Mouse (Mus musculus) heart, adult 2 months (tissue): ENCODE measurements around the gene Wrap53. TPM values are rescaled to one million over a fixed set of nuclear protein-coding genes. Genes with fewer than 3 reads are reported as not detected.

ENCODE experiments used
- DNase-seq, 2 experiments: peaks; one replicate each; pipeline ENCODE4 v3.0.0; 2021
- H3K27ac ChIP-seq: fragments of 200-600 bp; 2 replicates; pipeline ENCODE4 v1.8.1; 2022
- H3K27me3 ChIP-seq: fragments of 200-500 bp; 2 replicates; pipeline ENCODE4 v1.6.1; 2012; ENCODE audit warnings: mild to moderate bottlenecking, low read length, inconsistent platforms, mixed read lengths; ENCODE audit not compliant: control insufficient read depth, insufficient read depth
- H3K36me3 ChIP-seq: fragments of 200-500 bp; 2 replicates; pipeline ENCODE4 v1.6.1; 2012; ENCODE audit warnings: low read length, inconsistent platforms; ENCODE audit not compliant: control insufficient read depth, insufficient read depth
- H3K4me1 ChIP-seq: fragments of 200-500 bp; 2 replicates; pipeline ENCODE4 v1.6.1; 2011; ENCODE audit warnings: low read length; ENCODE audit not compliant: control insufficient read depth, insufficient read depth
- H3K4me3 ChIP-seq: fragments of 200-600 bp; 2 replicates; pipeline ENCODE4 v1.8.1; 2022
- H3K79me2 ChIP-seq: fragments of 200-500 bp; replicated peaks from 2 replicates; pipeline ENCODE4 v1.6.1; 2012; ENCODE audit warnings: mild to moderate bottlenecking, inconsistent platforms, low read length, moderate library complexity, mixed read lengths; ENCODE audit not compliant: control insufficient read depth, insufficient read depth
- H3K9ac ChIP-seq: fragments of 200-500 bp; 2 replicates; pipeline ENCODE4 v1.6.1; 2012; ENCODE audit warnings: low read depth, mild to moderate bottlenecking, control low read depth, inconsistent platforms, low read length, mixed read lengths
- CTCF ChIP-seq: fragments of 200-600 bp; IDR thresholded peaks from 2 replicates; pipeline ENCODE4 v1.8.1; 2022; ENCODE audit warnings: antibody characterized with exemption, mild to moderate bottlenecking, moderate library complexity
- EP300 ChIP-seq: fragments of 200-500 bp; IDR thresholded peaks from 2 replicates; pipeline ENCODE4 v1.6.1; 2011; ENCODE audit warnings: low read depth, low read length, control low read depth; ENCODE audit not compliant: insufficient read depth
- POLR2A ChIP-seq: fragments of 200-500 bp; IDR thresholded peaks from 2 replicates; pipeline ENCODE4 v1.6.1; 2011; ENCODE audit warnings: mild to moderate bottlenecking, low read depth, low read length, control low read depth; ENCODE audit not compliant: insufficient read depth
- WGBS: fragments of 180-500 bp; shearing (Covaris S2); methylation state at CpG from one replicate; pipeline ENCODE4 v1.1.7; 2018; 5-methylcytosine and 5-hydroxymethylcytosine counted together
- intact Hi-C: fragments of 180-260 bp; cut with DNase I; formaldehyde crosslinking; loops from one replicate; pipeline ENCODE4 v1.15.1; 2025
- polyA plus RNA-seq: library from polyadenylated mRNA; depleted of rRNA; stranded (reverse); fragments of >200 nt; gene quantifications from 2 replicates; pipeline ENCODE4 v1.2.3, GENCODE M21; 2012
- total RNA-seq, 2 experiments: library from RNA; stranded (reverse); gene quantifications; 2 replicates each; pipeline ENCODE4 v1.2.3; 2021

Gene Wrap53
- total and polyA plus RNA-seq, 3 experiments = 5.4 to 10.1 (median 5.6) TPM

- Histone ChIP-seq H3K9ac (no peak overlapping the region), H3K36me3 (no peaks in the 10 kb centered on the region), H3K4me3 (no peak overlapping the region), H3K27me3 (no peaks in the 10 kb centered on the region), H3K79me2 (no peaks in the 10 kb centered on the region), H3K27ac (no peak overlapping the region), H3K4me1 (no peaks in the 10 kb centered on the region)
- DNase-seq = no peak
- intact Hi-C loops = no loop called here
- WGBS = 94% methylated on average over 8 of the region's 8 CpGs
- TF ChIP-seq EP300 (no peak), CTCF (no peak), POLR2A (no peak)
Measured at GRCm38 (mm10) chr11:69590622-69591021, 10.6 kb upstream of the Wrap53 start.

GRCm38 (mm10) chr11:69589207-69589834 lies 9.3 kb upstream of the Wrap53 start:
- intact Hi-C loops = no loop called here
- no peak overlapping the region for H3K9ac ChIP-seq
- H3K27ac ChIP-seq = no peak overlapping the region
- no peaks in the 10 kb centered on the region for H3K79me2 ChIP-seq
- TF ChIP-seq POLR2A (no peak), EP300 (no peak), CTCF (no peak)
- no peaks in the 10 kb centered on the region for H3K27me3 ChIP-seq
- WGBS = 85% methylated on average over 22 of the region's 22 CpGs
- H3K36me3 ChIP-seq = no peaks in the 10 kb centered on the region
- no peak for DNase-seq
- H3K4me1 ChIP-seq = no peaks in the 10 kb centered on the region
- H3K4me3 ChIP-seq = no peak overlapping the region

DNA sequence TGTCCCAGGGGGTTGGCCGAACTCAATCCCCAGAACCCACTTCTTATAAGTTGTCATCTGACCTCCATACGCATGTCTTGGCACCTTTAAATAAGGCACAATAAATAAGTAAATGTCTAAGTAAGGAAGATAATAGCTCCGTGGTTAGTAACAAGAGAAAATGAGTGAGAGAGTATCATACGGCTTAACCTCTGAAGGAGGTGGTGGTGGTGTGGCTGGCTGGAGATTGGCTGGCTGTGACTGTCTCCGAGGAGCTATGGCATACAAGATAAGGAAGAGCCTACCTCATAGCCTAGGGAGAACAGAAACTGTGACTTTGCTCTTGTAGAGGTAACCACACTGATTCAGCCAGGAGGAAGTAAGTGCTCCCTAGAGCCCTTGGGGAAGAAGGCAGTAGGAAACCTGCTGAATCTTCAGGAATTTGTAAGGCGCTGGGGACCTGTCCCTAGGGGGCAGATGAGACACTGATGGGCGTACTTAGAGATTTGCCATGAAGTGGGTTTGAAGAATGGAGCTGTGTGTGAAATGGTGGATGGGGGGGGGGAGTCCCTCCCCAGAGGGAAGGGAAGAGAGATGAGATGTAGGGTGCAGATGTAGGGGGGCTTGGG lies 5.8 kb upstream of the Wrap53 start:
- DNase-seq = no peak
- H3K79me2 ChIP-seq = no peaks in the 10 kb centered on the region; the same call in 1 of the 2 replicates
- intact Hi-C loops = no loop called here
- H3K4me3 ChIP-seq = no peak overlapping the region
- no peak overlapping the region for H3K9ac ChIP-seq
- no peaks in the 10 kb centered on the region for H3K27me3 ChIP-seq
- 60% methylated on average over 7 of the region's 7 CpGs for WGBS
- no peak for TF ChIP-seq CTCF
- no peak for TF ChIP-seq EP300
- TF ChIP-seq POLR2A = no peak
- no peaks in the 10 kb centered on the region for H3K36me3 ChIP-seq
- no peak overlapping the region for H3K27ac ChIP-seq
- peaks cover 4% of the 10 kb centered on the region for H3K4me1 ChIP-seq

- Histone ChIP-seq H3K79me2 (no peaks in the 10 kb centered on the region; the same call in 1 of the 2 replicates), H3K4me3 (no peak overlapping the region), H3K27ac (no peak overlapping the region), H3K27me3 (no peaks in the 10 kb centered on the region), H3K9ac (no peak overlapping the region), H3K4me1 (peaks cover 4% of the 10 kb centered on the region), H3K36me3 (no peaks in the 10 kb centered on the region)
- no peak for TF ChIP-seq POLR2A
- no peak for TF ChIP-seq EP300
- TF ChIP-seq CTCF = no peak
- intact Hi-C loops = loop anchor here (5.0 kb wide), 1 partner anchor 97 kb away; the partner anchor contains the start of gene Senp3
- 92% methylated on average over 13 of the region's 13 CpGs for whole genome bisulfite sequencing
- no peak for DNase-seq
Measured at GRCm38 (mm10) chr11:69584937-69585336, 4.9 kb upstream of the Wrap53 start.

DNA sequence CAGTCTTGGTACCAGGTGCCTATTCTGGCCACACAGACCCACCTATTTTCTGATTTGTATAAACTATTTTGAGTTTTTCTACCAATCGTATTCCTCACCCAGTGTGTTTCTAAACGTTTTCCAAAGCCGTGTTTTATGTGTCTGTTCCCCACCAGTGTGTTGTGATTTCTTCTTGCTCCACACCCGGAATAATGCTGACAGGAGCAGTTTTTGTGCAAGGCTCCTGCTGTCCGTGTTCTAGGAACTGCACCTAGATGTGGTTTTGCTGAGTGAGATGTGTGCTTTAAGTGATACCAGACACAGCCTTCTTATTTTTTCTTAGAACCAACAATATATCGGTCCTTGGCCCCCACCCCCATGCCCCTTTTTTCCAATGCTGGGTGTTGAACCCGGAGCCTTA lies 4.0 kb upstream of the Wrap53 start:
- intact Hi-C loops = loop anchor here (5.0 kb wide), 1 partner anchor 98 kb away; the partner anchor contains the start of gene Senp3
- WGBS = 79% methylated on average over 7 of the region's 7 CpGs
- H3K4me3 ChIP-seq = no peak overlapping the region
- H3K4me1 ChIP-seq = peaks cover 4% of the 10 kb centered on the region
- no peak overlapping the region for H3K27ac ChIP-seq
- H3K36me3 ChIP-seq = no peaks in the 10 kb centered on the region
- no peak for DNase-seq
- TF ChIP-seq CTCF = no peak
- no peak for TF ChIP-seq EP300
- TF ChIP-seq POLR2A = no peak
- no peaks in the 10 kb centered on the region for H3K27me3 ChIP-seq
- no peaks in the 10 kb centered on the region; the same call in 1 of the 2 replicates for H3K79me2 ChIP-seq
- no peak overlapping the region for H3K9ac ChIP-seq

- no peaks in the 10 kb centered on the region; the same call in 1 of the 2 replicates for H3K79me2 ChIP-seq
- H3K9ac ChIP-seq = no peak overlapping the region
- H3K4me3 ChIP-seq = peak overlapping the region; percentile 91
- no peak overlapping the region for H3K27ac ChIP-seq
- H3K4me1 ChIP-seq = peaks cover 5% of the 10 kb centered on the region
- intact Hi-C loops = loop anchor here (5.0 kb wide), 1 partner anchor 100 kb away; the partner anchor contains the start of gene Senp3
- TF ChIP-seq POLR2A = no peak
- TF ChIP-seq EP300 = no peak
- no peak for TF ChIP-seq CTCF
- no peak for DNase-seq
- no peaks in the 10 kb centered on the region for H3K27me3 ChIP-seq
- H3K36me3 ChIP-seq = no peaks in the 10 kb centered on the region
- WGBS = 54% methylated on average over 9 of the region's 9 CpGs
Measured at GRCm38 (mm10) chr11:69582230-69582805, 2.3 kb upstream of the Wrap53 start.
